Mouse (Mus musculus) lung, embryonic 15.5 days (tissue): ENCODE data around the gene Lpp. TPM values are rescaled to one million over a fixed set of nuclear protein-coding genes. Genes with fewer than 3 reads are reported as not detected.
A peak's percentile ranks its signal among the peaks of the same experiment; 100 is the strongest.

Experiments
- ATAC-seq: fragments of 200-750 bp; cut with Nextera tagmentation; 2 replicates; pipeline ENCODE4 v1.8.0; 2017; ENCODE audit warnings: moderate number of reproducible peaks, borderline replicate concordance; ENCODE audit not compliant: low FRiP score, low TSS enrichment; ENCODE audit errors: extremely low read depth
- H3K27ac ChIP-seq: fragments of 300-500 bp; sonication (generic); 2 replicates; pipeline ENCODE4 v1.5.1; 2015; ENCODE audit warnings: moderate library complexity, mild to moderate bottlenecking, inconsistent platforms
- H3K27me3 ChIP-seq: fragments of 300-500 bp; sonication (generic); 2 replicates; pipeline ENCODE4 v1.6.1; 2015; ENCODE audit warnings: inconsistent platforms
- H3K36me3 ChIP-seq: fragments of 300-500 bp; sonication (generic); 2 replicates; pipeline ENCODE4 v1.6.1; 2015; ENCODE audit warnings: inconsistent platforms
- H3K4me1 ChIP-seq: fragments of 300-500 bp; sonication (generic); 2 replicates; pipeline ENCODE4 v1.6.1; 2015; ENCODE audit warnings: inconsistent platforms
- H3K4me2 ChIP-seq: fragments of 300-500 bp; sonication (generic); 2 replicates; pipeline ENCODE4 v1.6.1; 2015; ENCODE audit warnings: inconsistent platforms, mild to moderate bottlenecking, moderate library complexity
- H3K4me3 ChIP-seq: fragments of 300-500 bp; sonication (generic); 2 replicates; pipeline ENCODE4 v1.5.1; 2015; ENCODE audit warnings: mild to moderate bottlenecking, inconsistent platforms
- H3K9ac ChIP-seq: fragments of 300-500 bp; sonication (generic); 2 replicates; pipeline ENCODE4 v1.6.1; 2015; ENCODE audit warnings: inconsistent platforms
- H3K9me3 ChIP-seq: fragments of 300-500 bp; sonication (generic); 2 replicates; pipeline ENCODE4 v1.6.1; 2016; ENCODE audit warnings: inconsistent platforms
- WGBS: fragments of 180-500 bp; shearing (Covaris S2); methylation state at CpG from one replicate; pipeline ENCODE4 v1.1.7; 2015; 5-methylcytosine and 5-hydroxymethylcytosine counted together
- polyA plus RNA-seq: library from polyadenylated mRNA; unstranded; fragments of >200 nt; fragmentation: Nextera tagmentation; extraction: Ambion mirVana; gene quantifications from 2 replicates; pipeline ENCODE4 v1.2.1, GENCODE M21; 2015

Lpp gene
- polyA plus RNA-seq, 1 experiment from 2014 or later: 65.4 TPM

GRCm38 (mm10) chr16:24778432-24779274 is 385.3 kb downstream of the Lpp start:
- H3K4me3 ChIP-seq: no peak overlapping the region
- H3K9me3 ChIP-seq: no peaks in the 10 kb centered on the region
- H3K27me3 ChIP-seq: no peaks in the 10 kb centered on the region
- 69% methylated on average over 8 of the region's 8 CpGs for WGBS
- ATAC-seq: no peak
- no peaks in the 10 kb centered on the region for H3K4me1 ChIP-seq
- no peaks in the 10 kb centered on the region for H3K36me3 ChIP-seq
- no peak overlapping the region for H3K9ac ChIP-seq
- no peak overlapping the region for H3K4me2 ChIP-seq
- no peak overlapping the region for H3K27ac ChIP-seq

- H3K27ac ChIP-seq: no peak overlapping the region
- 75% methylated on average over 7 of the region's 7 CpGs for WGBS
- H3K4me2 ChIP-seq: no peak overlapping the region
- no peak overlapping the region for H3K9ac ChIP-seq
- no peak for ATAC-seq
- H3K36me3 ChIP-seq: no peaks in the 10 kb centered on the region
- H3K27me3 ChIP-seq: no peaks in the 10 kb centered on the region
- no peak overlapping the region for H3K4me3 ChIP-seq
- H3K9me3 ChIP-seq: no peaks in the 10 kb centered on the region
- no peaks in the 10 kb centered on the region for H3K4me1 ChIP-seq
Observed at GRCm38 (mm10) chr16:24780545-24780944, 387.2 kb downstream of the Lpp start.

- H3K4me2 ChIP-seq: no peak overlapping the region
- H3K4me1 ChIP-seq: no peaks in the 10 kb centered on the region
- no peak overlapping the region for H3K4me3 ChIP-seq
- no peak overlapping the region for H3K9ac ChIP-seq
- H3K9me3 ChIP-seq: no peaks in the 10 kb centered on the region
- no peak overlapping the region for H3K27ac ChIP-seq
- WGBS: 55% methylated on average over 3 of the region's 3 CpGs
- H3K36me3 ChIP-seq: no peaks in the 10 kb centered on the region
- no peak for ATAC-seq
- no peaks in the 10 kb centered on the region for H3K27me3 ChIP-seq
Observed at GRCm38 (mm10) chr16:24781922-24782321, 388.6 kb downstream of the Lpp start.

GRCm38 (mm10) chr16:24785651-24786050 is 392.3 kb downstream of the Lpp start:
- Histone ChIP-seq H3K36me3 (no peaks in the 10 kb centered on the region), H3K27ac (no peak overlapping the region), H3K27me3 (no peaks in the 10 kb centered on the region), H3K9ac (no peak overlapping the region), H3K4me2 (no peak overlapping the region), H3K4me3 (no peak overlapping the region), H3K9me3 (no peaks in the 10 kb centered on the region), H3K4me1 (no peaks in the 10 kb centered on the region)
- WGBS: 88% methylated on average over 1 of the region's 1 CpGs
- no peak for ATAC-seq

- no peaks in the 10 kb centered on the region for H3K27me3 ChIP-seq
- no peak overlapping the region for H3K4me3 ChIP-seq
- no peak overlapping the region for H3K27ac ChIP-seq
- H3K9ac ChIP-seq: no peak overlapping the region
- no peak for ATAC-seq
- H3K9me3 ChIP-seq: no peaks in the 10 kb centered on the region
- no peaks in the 10 kb centered on the region for H3K36me3 ChIP-seq
- 61% methylated on average over 3 of the region's 3 CpGs for WGBS
- H3K4me1 ChIP-seq: peaks cover 8% of the 10 kb centered on the region
- H3K4me2 ChIP-seq: no peak overlapping the region
Observed at GRCm38 (mm10) chr16:24788973-24789372, 395.7 kb downstream of the Lpp start.

GRCm38 (mm10) chr16:24791387-24791786 is 398.1 kb downstream of the Lpp start:
- no peak for ATAC-seq
- Histone ChIP-seq H3K27me3 (no peaks in the 10 kb centered on the region), H3K9me3 (no peaks in the 10 kb centered on the region), H3K4me3 (no peak overlapping the region), H3K9ac (no peak overlapping the region), H3K4me1 (peaks cover 8% of the 10 kb centered on the region), H3K36me3 (no peaks in the 10 kb centered on the region), H3K27ac (no peak overlapping the region), H3K4me2 (no peak overlapping the region)
- 62% methylated on average over 1 of the region's 1 CpGs for WGBS

GRCm38 (mm10) chr16:24791984-24792383 is 398.7 kb downstream of the Lpp start:
- Histone ChIP-seq H3K4me1 (peaks cover 8% of the 10 kb centered on the region), H3K4me3 (no peak overlapping the region), H3K27me3 (no peaks in the 10 kb centered on the region), H3K4me2 (no peak overlapping the region), H3K9ac (no peak overlapping the region), H3K9me3 (no peaks in the 10 kb centered on the region), H3K36me3 (no peaks in the 10 kb centered on the region), H3K27ac (peak overlapping the region; percentile 63)
- ATAC-seq: peak; percentile 80; the same call in 1 of the 2 replicates
- 50% methylated on average over 4 of the region's 4 CpGs for WGBS

- no peaks in the 10 kb centered on the region for H3K27me3 ChIP-seq
- no peak overlapping the region for H3K4me3 ChIP-seq
- no peak overlapping the region for H3K4me2 ChIP-seq
- H3K4me1 ChIP-seq: peaks cover 13% of the 10 kb centered on the region
- no peak overlapping the region for H3K9ac ChIP-seq
- no peak for ATAC-seq
- H3K27ac ChIP-seq: peak overlapping the region; percentile 63
- 80% methylated on average over 4 of the region's 4 CpGs for WGBS
- H3K9me3 ChIP-seq: no peaks in the 10 kb centered on the region
- H3K36me3 ChIP-seq: no peaks in the 10 kb centered on the region
Observed at GRCm38 (mm10) chr16:24792836-24793235, 399.5 kb downstream of the Lpp start.

- Histone ChIP-seq H3K27ac (no peak overlapping the region), H3K4me3 (no peak overlapping the region), H3K9me3 (no peaks in the 10 kb centered on the region), H3K4me2 (no peak overlapping the region), H3K36me3 (no peaks in the 10 kb centered on the region), H3K4me1 (peaks cover 15% of the 10 kb centered on the region), H3K27me3 (no peaks in the 10 kb centered on the region), H3K9ac (no peak overlapping the region)
- ATAC-seq: no peak
- WGBS: 75% methylated on average over 2 of the region's 2 CpGs
Observed at GRCm38 (mm10) chr16:24794665-24795064, 401.4 kb downstream of the Lpp start.

- Histone ChIP-seq H3K36me3 (no peaks in the 10 kb centered on the region), H3K27me3 (no peaks in the 10 kb centered on the region), H3K4me2 (no peak overlapping the region), H3K9ac (no peak overlapping the region), H3K4me3 (no peak overlapping the region), H3K4me1 (peaks cover 24% of the 10 kb centered on the region), H3K27ac (no peak overlapping the region), H3K9me3 (no peaks in the 10 kb centered on the region)
- WGBS: 49% methylated on average over 4 of the region's 4 CpGs
- ATAC-seq: no peak
Observed at GRCm38 (mm10) chr16:24801355-24801754, 408.0 kb downstream of the Lpp start.

GRCm38 (mm10) chr16:24801780-24802179 is 408.5 kb downstream of the Lpp start:
- Histone ChIP-seq H3K4me1 (peaks cover 24% of the 10 kb centered on the region), H3K27me3 (no peaks in the 10 kb centered on the region), H3K27ac (no peak overlapping the region), H3K9ac (no peak overlapping the region), H3K36me3 (no peaks in the 10 kb centered on the region), H3K9me3 (no peaks in the 10 kb centered on the region), H3K4me3 (no peak overlapping the region), H3K4me2 (no peak overlapping the region)
- ATAC-seq: no peak
- 65% methylated on average over 1 of the region's 1 CpGs for WGBS

GRCm38 (mm10) chr16:24806093-24806492 is 412.8 kb downstream of the Lpp start:
- Histone ChIP-seq H3K9me3 (no peaks in the 10 kb centered on the region), H3K4me2 (no peak overlapping the region), H3K9ac (no peak overlapping the region), H3K36me3 (no peaks in the 10 kb centered on the region), H3K27ac (0 out of 2 replicates have a peak overlapping the region, but pooled peaks have one; percentile 12), H3K27me3 (no peaks in the 10 kb centered on the region), H3K4me1 (peaks cover 13% of the 10 kb centered on the region), H3K4me3 (no peak overlapping the region)
- peak; percentile 62; the same call in 1 of the 2 replicates for ATAC-seq
- WGBS: 56% methylated on average over 1 of the region's 1 CpGs
